Mouse (Mus musculus) liver, adult 10 weeks (tissue): Measurements from ENCODE around the gene Add2. TPM values are rescaled to one million over a fixed set of nuclear protein-coding genes. Genes with fewer than 3 reads are reported as not detected.

Experiments used
- polyA plus RNA-seq: library from polyadenylated mRNA; stranded (reverse); fragments of 350-450 nt; fragmentation: Illumina TruSeq; extraction: RNeasy Lipid Tissue Mini Kit (QIAGEN cat#74804); gene quantifications from one replicate; pipeline ENCODE4 v1.2.3, GENCODE M21; 2014; ENCODE audit warnings: low read depth, low replicate concordance

Add2 gene
- not detected for polyA plus RNA-seq

GRCm38 (mm10) chr6:86028601-86029322 is at the start of gene Add2:
TSS of gene Add2 (plus strand) at chr6:86028681.

GRCm38 (mm10) chr6:86015871-86016270 is 12.6 kb upstream of the Add2 start, which contains the start of gene Figla:
TSS of gene Figla (plus strand) at chr6:86016171.

Other genes starting within 250 kb of the Add2 start
- not detected for gene Nat8f6, start 207.7 kb upstream of the Add2 start, polyA plus RNA-seq
- gene Nat8f5, start 207.7 kb upstream of the Add2 start, polyA plus RNA-seq = 0.85 TPM
- 0.37 TPM for gene Nat8, start 196.6 kb upstream of the Add2 start, polyA plus RNA-seq
- gene Nat8f2, start 159.5 kb upstream of the Add2 start, polyA plus RNA-seq = 716 TPM
- 5.4 TPM for gene Nat8f4, start 123.8 kb upstream of the Add2 start, polyA plus RNA-seq
- gene Tprkb, start 116.8 kb upstream of the Add2 start, polyA plus RNA-seq = 362 TPM
- 92.9 TPM for gene Nat8f1, start 113.0 kb upstream of the Add2 start, polyA plus RNA-seq
- gene Dusp11, start 67.0 kb upstream of the Add2 start, polyA plus RNA-seq = 90.8 TPM
- not detected for gene Figla, start 12.5 kb upstream of the Add2 start, polyA plus RNA-seq
- gene Tgfa, start 166.5 kb downstream of the Add2 start, polyA plus RNA-seq = 7.5 TPM